Mouse (Mus musculus): Measurements from ENCODE around the gene Bdh2. TPM values are rescaled to one million over a fixed set of nuclear protein-coding genes. Genes with fewer than 3 reads are reported as not detected.

The Bdh2 gene
- 0.20 TPM in 1 of 2 replicates, not detected in the other for polyA plus RNA-seq (2012; rRNA removed)

GRCm38 (mm10) chr3:135280669-135281415 lies at the start of gene Bdh2:
Bdh2 (plus strand) TSS chr3:135281221.
- Histone ChIP-seq H3K4me1 (ENCODE audit: control insufficient read depth, insufficient read depth, insufficient read length) (no peaks in the 10 kb centered on the region), H3K36me3 (ENCODE audit: control insufficient read depth, insufficient read depth, low read length) (no peaks in the 10 kb centered on the region), H3K27ac (ENCODE audit: insufficient read depth, low read length) (no peak within 1 kb of the TSS), H3K4me3 (ENCODE audit: extremely low read depth, insufficient read depth, insufficient read length) (no peak within 1 kb of the TSS), H3K27me3 (ENCODE audit: control insufficient read depth, insufficient read depth, low read length) (no peaks in the 10 kb centered on the region)
- TF ChIP-seq POLR2A (IDR thresholded peaks at IDR 0.05; ENCODE audit: low read depth, low read length) (no peak), CTCF (IDR thresholded peaks at IDR 0.05; ENCODE audit: extremely low read depth, insufficient read depth, insufficient read length, insufficient replicate concordance) (peak; percentile 68; the same call in 1 of the 2 replicates)
- peak; percentile 45 to 56 for DNase-seq (ENCODE audit: low read depth in 1 of 2, low spot score in 2 of 2)
- 32% methylated on average over 14 of the region's 14 CpGs for WGBS

DNA sequence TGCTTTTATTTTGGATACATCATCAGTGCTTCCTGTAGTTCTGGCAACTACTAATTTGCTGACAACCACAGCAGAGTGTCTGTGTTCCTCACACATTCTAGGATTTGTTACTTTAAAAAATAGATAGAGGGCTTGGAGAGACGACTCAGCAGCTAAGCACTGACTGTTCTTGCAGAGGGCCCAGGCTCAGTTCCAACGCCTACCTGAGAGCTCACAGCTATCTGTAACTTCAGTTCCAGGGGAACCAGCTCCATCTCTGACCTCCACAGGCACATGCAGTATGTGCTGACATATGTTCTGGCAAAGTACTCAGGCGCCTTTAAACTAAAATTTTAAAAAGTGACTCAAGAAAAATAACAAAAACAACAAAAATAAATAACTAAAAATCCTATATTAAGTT lies 49.0 kb upstream of the Bdh2 start:
- Histone ChIP-seq H3K27ac (ENCODE audit: insufficient read depth, low read length) (no peak overlapping the region), H3K27me3 (ENCODE audit: control insufficient read depth, insufficient read depth, low read length) (no peaks in the 10 kb centered on the region), H3K36me3 (ENCODE audit: control insufficient read depth, insufficient read depth, low read length) (peaks cover 2% of the 10 kb centered on the region), H3K4me1 (ENCODE audit: control insufficient read depth, insufficient read depth, insufficient read length) (no peaks in the 10 kb centered on the region), H3K4me3 (ENCODE audit: extremely low read depth, insufficient read depth, insufficient read length) (no peak overlapping the region)
- TF ChIP-seq POLR2A (IDR thresholded peaks at IDR 0.05; ENCODE audit: low read depth, low read length) (no peak), CTCF (IDR thresholded peaks at IDR 0.05; ENCODE audit: extremely low read depth, insufficient read depth, insufficient read length, insufficient replicate concordance) (no peak)
- no peak for DNase-seq (ENCODE audit: low read depth in 1 of 2, low spot score in 2 of 2)
- WGBS, result 96% methylated on average over 3 of the region's 3 CpGs

DNA sequence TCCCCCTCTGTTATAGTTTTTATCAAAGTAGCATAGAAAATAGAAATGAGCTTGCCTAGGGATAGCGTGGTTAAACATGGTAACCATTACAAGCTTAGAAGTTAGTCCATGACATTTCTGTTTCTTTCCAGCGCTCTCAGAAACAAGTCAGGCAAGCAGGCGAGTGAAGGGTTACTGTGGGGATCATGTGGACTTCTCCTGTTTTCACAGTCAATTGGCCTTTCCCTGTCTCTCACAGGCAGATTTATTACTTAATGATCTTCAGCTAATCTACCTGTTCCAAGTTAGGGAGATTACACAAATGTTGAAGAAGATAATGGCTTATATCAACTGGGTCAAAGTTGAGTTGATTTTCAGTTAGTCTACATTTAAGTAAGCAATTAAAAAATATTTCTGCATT lies 48.6 kb upstream of the Bdh2 start:
- Histone ChIP-seq H3K4me1 (ENCODE audit: control insufficient read depth, insufficient read depth, insufficient read length) (no peaks in the 10 kb centered on the region), H3K27ac (ENCODE audit: insufficient read depth, low read length) (no peak overlapping the region), H3K36me3 (ENCODE audit: control insufficient read depth, insufficient read depth, low read length) (peaks cover 3% of the 10 kb centered on the region), H3K27me3 (ENCODE audit: control insufficient read depth, insufficient read depth, low read length) (no peaks in the 10 kb centered on the region), H3K4me3 (ENCODE audit: extremely low read depth, insufficient read depth, insufficient read length) (no peak overlapping the region)
- DNase-seq (ENCODE audit: low read depth in 1 of 2, low spot score in 2 of 2), result no peak
- 97% methylated on average over 3 of the region's 3 CpGs for WGBS
- no peak for TF ChIP-seq CTCF (IDR thresholded peaks at IDR 0.05; ENCODE audit: extremely low read depth, insufficient read depth, insufficient read length, insufficient replicate concordance)
- no peak for TF ChIP-seq POLR2A (IDR thresholded peaks at IDR 0.05; ENCODE audit: low read depth, low read length)

- no peak for DNase-seq (ENCODE audit: low read depth in 1 of 2, low spot score in 2 of 2)
- peaks cover 1% of the 10 kb centered on the region; the same call in 1 of the 2 replicates for H3K36me3 ChIP-seq (ENCODE audit: control insufficient read depth, insufficient read depth, low read length)
- no peak overlapping the region for H3K4me3 ChIP-seq (ENCODE audit: extremely low read depth, insufficient read depth, insufficient read length)
- TF ChIP-seq CTCF (IDR thresholded peaks at IDR 0.05; ENCODE audit: extremely low read depth, insufficient read depth, insufficient read length, insufficient replicate concordance), result no peak
- no peak for TF ChIP-seq POLR2A (IDR thresholded peaks at IDR 0.05; ENCODE audit: low read depth, low read length)
- H3K27me3 ChIP-seq (ENCODE audit: control insufficient read depth, insufficient read depth, low read length), result no peaks in the 10 kb centered on the region
- H3K4me1 ChIP-seq (ENCODE audit: control insufficient read depth, insufficient read depth, insufficient read length), result no peaks in the 10 kb centered on the region
- no peak overlapping the region for H3K27ac ChIP-seq (ENCODE audit: insufficient read depth, low read length)
Measured at GRCm38 (mm10) chr3:135245733-135246132, 35.3 kb upstream of the Bdh2 start.

- Histone ChIP-seq H3K27me3 (ENCODE audit: control insufficient read depth, insufficient read depth, low read length) (no peaks in the 10 kb centered on the region), H3K4me3 (ENCODE audit: extremely low read depth, insufficient read depth, insufficient read length) (no peak overlapping the region), H3K27ac (ENCODE audit: insufficient read depth, low read length) (no peak overlapping the region), H3K36me3 (ENCODE audit: control insufficient read depth, insufficient read depth, low read length) (peaks cover 2% of the 10 kb centered on the region), H3K4me1 (ENCODE audit: control insufficient read depth, insufficient read depth, insufficient read length) (no peaks in the 10 kb centered on the region)
- WGBS, result 88% methylated on average over 6 of the region's 6 CpGs
- DNase-seq (ENCODE audit: low read depth in 1 of 2, low spot score in 2 of 2), result no peak
- TF ChIP-seq CTCF (IDR thresholded peaks at IDR 0.05; ENCODE audit: extremely low read depth, insufficient read depth, insufficient read length, insufficient replicate concordance) (no peak), POLR2A (IDR thresholded peaks at IDR 0.05; ENCODE audit: low read depth, low read length) (no peak)
Measured at GRCm38 (mm10) chr3:135246828-135247227, 34.2 kb upstream of the Bdh2 start.

DNA sequence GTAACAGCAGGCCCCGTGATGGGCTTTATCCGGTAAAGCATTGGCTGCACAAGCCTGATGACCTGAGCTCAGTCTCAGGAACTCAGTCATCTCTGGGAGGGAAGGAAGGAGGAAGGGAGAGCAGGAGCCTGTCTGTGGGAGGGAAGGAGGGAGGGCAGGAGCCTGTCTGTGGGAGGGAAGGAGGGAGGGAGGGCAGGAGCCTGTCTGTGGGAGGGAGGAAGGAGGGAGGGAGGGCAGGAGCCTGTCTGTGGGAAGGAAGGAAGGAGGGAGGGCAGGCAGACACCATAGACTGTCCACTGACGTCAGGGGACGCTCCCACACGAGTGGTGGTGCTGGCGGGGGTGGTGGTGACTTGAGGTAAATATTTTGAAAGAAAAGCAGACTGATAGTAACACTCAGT lies 31.9 kb upstream of the Bdh2 start:
- peaks cover 3% of the 10 kb centered on the region for H3K36me3 ChIP-seq (ENCODE audit: control insufficient read depth, insufficient read depth, low read length)
- no peak for DNase-seq (ENCODE audit: low read depth in 1 of 2, low spot score in 2 of 2)
- no peak overlapping the region for H3K27ac ChIP-seq (ENCODE audit: insufficient read depth, low read length)
- H3K4me1 ChIP-seq (ENCODE audit: control insufficient read depth, insufficient read depth, insufficient read length), result no peaks in the 10 kb centered on the region
- no peaks in the 10 kb centered on the region for H3K27me3 ChIP-seq (ENCODE audit: control insufficient read depth, insufficient read depth, low read length)
- H3K4me3 ChIP-seq (ENCODE audit: extremely low read depth, insufficient read depth, insufficient read length), result no peak overlapping the region
- WGBS, result 91% methylated on average over 6 of the region's 6 CpGs
- TF ChIP-seq CTCF (IDR thresholded peaks at IDR 0.05; ENCODE audit: extremely low read depth, insufficient read depth, insufficient read length, insufficient replicate concordance) (no peak), POLR2A (IDR thresholded peaks at IDR 0.05; ENCODE audit: low read depth, low read length) (no peak)

DNA sequence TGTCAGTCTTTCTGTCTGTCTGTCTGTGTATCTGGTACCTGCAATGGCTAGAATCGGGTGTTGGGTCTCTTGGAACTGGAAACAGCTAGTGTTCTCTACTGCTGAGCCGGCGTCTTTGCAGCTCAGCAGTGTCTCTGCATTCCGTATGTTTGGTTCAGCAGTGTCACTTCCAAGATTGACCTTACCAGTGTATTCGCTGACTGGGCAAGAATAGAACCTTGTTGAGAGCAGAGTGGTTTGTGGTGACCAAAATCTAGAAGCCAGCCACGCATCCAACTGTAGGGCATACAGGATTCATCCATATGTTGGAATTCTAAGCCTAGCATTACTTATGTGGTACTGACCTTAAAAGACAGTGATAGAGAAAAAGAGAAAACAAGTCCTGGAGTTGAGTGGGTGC lies 29.2 kb upstream of the Bdh2 start:
- 97% methylated on average over 6 of the region's 6 CpGs for WGBS
- DNase-seq (ENCODE audit: low read depth in 1 of 2, low spot score in 2 of 2), result no peak
- Histone ChIP-seq H3K4me1 (ENCODE audit: control insufficient read depth, insufficient read depth, insufficient read length) (no peaks in the 10 kb centered on the region), H3K36me3 (ENCODE audit: control insufficient read depth, insufficient read depth, low read length) (peaks cover 4% of the 10 kb centered on the region), H3K27ac (ENCODE audit: insufficient read depth, low read length) (no peak overlapping the region), H3K27me3 (ENCODE audit: control insufficient read depth, insufficient read depth, low read length) (no peaks in the 10 kb centered on the region), H3K4me3 (ENCODE audit: extremely low read depth, insufficient read depth, insufficient read length) (no peak overlapping the region)
- no peak for TF ChIP-seq CTCF (IDR thresholded peaks at IDR 0.05; ENCODE audit: extremely low read depth, insufficient read depth, insufficient read length, insufficient replicate concordance)
- TF ChIP-seq POLR2A (IDR thresholded peaks at IDR 0.05; ENCODE audit: low read depth, low read length), result no peak
